Mouse (Mus musculus): ENCODE measurements around the gene Frmd4a.

- TF ChIP-seq CTCF (IDR thresholded peaks at IDR 0.05; ENCODE audit: extremely low read depth, insufficient read length, insufficient replicate concordance, low read depth, low read length) (no peak), POLR2A (IDR thresholded peaks at IDR 0.05; ENCODE audit: low read depth, low read length) (no peak)
These were observed 599.5 kb downstream of the Frmd4a start for GRCm38 (mm10) chr2:4616995-4617394.
